Mouse (Mus musculus): Measurements from ENCODE around the gene Efs. TPM values are rescaled to one million over a fixed set of nuclear protein-coding genes. Genes with fewer than 3 reads are reported as not detected.
"Not testable (repeated sequence)": the region's sequence is repeated elsewhere in the genome, so short reads cannot be mapped to it uniquely, and the experiment has no call there.

The Efs gene
- total and polyA plus RNA-seq, 2 experiments from 2014 or later, result 8.5 to 41.4 TPM

GRCm38 (mm10) chr14:54954474-54954873 lies 28.5 kb upstream of the Efs start:
- Histone ChIP-seq H3K9me3 (ENCODE audit: low read length) (no peaks in the 10 kb centered on the region), H3K4me3 (ENCODE audit: low read depth, low read length) (no peak overlapping the region), H3K4me1 (ENCODE audit: insufficient read depth, low read length) (no peaks in the 10 kb centered on the region), H3K27ac (ENCODE audit: low read depth, low read length) (no peak overlapping the region), H3K4me2 (ENCODE audit: low read depth, low read length, poor library complexity, severe bottlenecking) (no peak overlapping the region), H3K9ac (replicated peaks; ENCODE audit: low read length, poor library complexity, severe bottlenecking) (no peak overlapping the region), H3K27me3 (ENCODE audit: insufficient read depth, low read length) (no peaks in the 10 kb centered on the region), H3K36me3 (ENCODE audit: insufficient read depth, low read length) (no peaks in the 10 kb centered on the region)
- DNase-seq (ENCODE audit: low spot score), result no peak
- no peak for ATAC-seq (ENCODE audit: low FRiP score)
- 89% methylated on average over 3 of the region's 3 CpGs for WGBS
- TF ChIP-seq CTCF (IDR thresholded peaks at IDR 0.05), result no peak

- no peaks in the 10 kb centered on the region for H3K27me3 ChIP-seq (ENCODE audit: insufficient read depth, low read length)
These were observed 27.8 kb upstream of the Efs start for GRCm38 (mm10) chr14:54953664-54954206.

GRCm38 (mm10) chr14:54951587-54951986 lies 25.7 kb upstream of the Efs start:
- no peak overlapping the region for H3K4me2 ChIP-seq (ENCODE audit: low read depth, low read length, poor library complexity, severe bottlenecking)
- no peak overlapping the region for H3K27ac ChIP-seq (ENCODE audit: low read depth, low read length)
- TF ChIP-seq CTCF (IDR thresholded peaks at IDR 0.05), result no peak
- H3K4me3 ChIP-seq (ENCODE audit: low read depth, low read length), result no peak overlapping the region
- ATAC-seq (ENCODE audit: low FRiP score), result no peak
- H3K27me3 ChIP-seq (ENCODE audit: insufficient read depth, low read length), result no peaks in the 10 kb centered on the region
- no peaks in the 10 kb centered on the region for H3K36me3 ChIP-seq (ENCODE audit: insufficient read depth, low read length)
- WGBS, result 90% methylated on average over 6 of the region's 6 CpGs
- H3K9me3 ChIP-seq (ENCODE audit: low read length), result no peaks in the 10 kb centered on the region
- no peak overlapping the region for H3K9ac ChIP-seq (replicated peaks; ENCODE audit: low read length, poor library complexity, severe bottlenecking)
- H3K4me1 ChIP-seq (ENCODE audit: insufficient read depth, low read length), result no peaks in the 10 kb centered on the region
- DNase-seq (ENCODE audit: low spot score), result no peak

More at GRCm38 (mm10) chr14:54953664-54954206, 27.8 kb upstream of the Efs start:
- Histone ChIP-seq H3K9me3 (ENCODE audit: low read length) (no peaks in the 10 kb centered on the region), H3K4me3 (ENCODE audit: low read depth, low read length) (no peak overlapping the region), H3K27ac (ENCODE audit: low read depth, low read length) (no peak overlapping the region), H3K9ac (replicated peaks; ENCODE audit: low read length, poor library complexity, severe bottlenecking) (no peak overlapping the region), H3K36me3 (ENCODE audit: insufficient read depth, low read length) (no peaks in the 10 kb centered on the region), H3K4me1 (ENCODE audit: insufficient read depth, low read length) (no peaks in the 10 kb centered on the region), H3K4me2 (ENCODE audit: low read depth, low read length, poor library complexity, severe bottlenecking) (no peak overlapping the region)
- ATAC-seq (ENCODE audit: low FRiP score) (no peak), DNase-seq (ENCODE audit: low spot score) (no peak)
- 90% methylated on average over 8 of the region's 8 CpGs for WGBS
- TF ChIP-seq CTCF (IDR thresholded peaks at IDR 0.05), result no peak

- TF ChIP-seq CTCF (IDR thresholded peaks at IDR 0.05), result no peak
- WGBS, result 62% methylated on average over 12 of the region's 12 CpGs
- DNase-seq (ENCODE audit: low spot score), result no peak
These were observed 24.6 kb upstream of the Efs start for GRCm38 (mm10) chr14:54950493-54950892.

DNA sequence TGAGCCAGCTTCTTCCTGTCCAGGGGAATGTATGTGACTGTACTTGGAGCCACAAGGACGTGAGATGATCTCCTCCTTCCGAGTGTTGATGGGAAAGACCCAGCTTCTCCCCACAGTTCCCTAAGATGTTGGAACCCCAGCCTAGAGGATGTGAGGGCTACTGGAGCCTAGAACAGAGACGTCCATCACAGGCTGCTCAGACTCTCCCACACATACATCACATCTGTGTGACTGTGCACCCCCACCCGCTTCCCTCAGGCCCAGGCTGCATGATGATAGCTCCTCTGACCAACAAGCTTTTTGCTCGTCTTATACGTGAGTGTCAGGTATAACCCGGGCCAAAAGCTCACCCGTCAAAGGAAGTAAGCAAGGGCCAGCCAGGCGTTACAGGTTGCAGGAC lies 22.9 kb upstream of the Efs start:
- Histone ChIP-seq H3K27me3 (ENCODE audit: insufficient read depth, low read length) (no peaks in the 10 kb centered on the region), H3K9ac (replicated peaks; ENCODE audit: low read length, poor library complexity, severe bottlenecking) (no peak overlapping the region), H3K4me2 (ENCODE audit: low read depth, low read length, poor library complexity, severe bottlenecking) (no peak overlapping the region), H3K4me3 (ENCODE audit: low read depth, low read length) (no peak overlapping the region), H3K4me1 (ENCODE audit: insufficient read depth, low read length) (no peaks in the 10 kb centered on the region), H3K27ac (ENCODE audit: low read depth, low read length) (no peak overlapping the region), H3K36me3 (ENCODE audit: insufficient read depth, low read length) (no peaks in the 10 kb centered on the region), H3K9me3 (ENCODE audit: low read length) (no peaks in the 10 kb centered on the region)
- 91% methylated on average over 9 of the region's 9 CpGs for WGBS
- TF ChIP-seq CTCF (IDR thresholded peaks at IDR 0.05), result no peak
- ATAC-seq (ENCODE audit: low FRiP score) (no peak), DNase-seq (ENCODE audit: low spot score) (no peak)

More at GRCm38 (mm10) chr14:54950493-54950892, 24.6 kb upstream of the Efs start:
- Histone ChIP-seq H3K4me3 (ENCODE audit: low read depth, low read length) (no peak overlapping the region), H3K9me3 (ENCODE audit: low read length) (no peaks in the 10 kb centered on the region), H3K27me3 (ENCODE audit: insufficient read depth, low read length) (no peaks in the 10 kb centered on the region), H3K9ac (replicated peaks; ENCODE audit: low read length, poor library complexity, severe bottlenecking) (no peak overlapping the region), H3K4me2 (ENCODE audit: low read depth, low read length, poor library complexity, severe bottlenecking) (no peak overlapping the region), H3K4me1 (ENCODE audit: insufficient read depth, low read length) (no peaks in the 10 kb centered on the region), H3K36me3 (ENCODE audit: insufficient read depth, low read length) (no peaks in the 10 kb centered on the region), H3K27ac (ENCODE audit: low read depth, low read length) (no peak overlapping the region)
- ATAC-seq (ENCODE audit: low FRiP score), result no peak

DNA sequence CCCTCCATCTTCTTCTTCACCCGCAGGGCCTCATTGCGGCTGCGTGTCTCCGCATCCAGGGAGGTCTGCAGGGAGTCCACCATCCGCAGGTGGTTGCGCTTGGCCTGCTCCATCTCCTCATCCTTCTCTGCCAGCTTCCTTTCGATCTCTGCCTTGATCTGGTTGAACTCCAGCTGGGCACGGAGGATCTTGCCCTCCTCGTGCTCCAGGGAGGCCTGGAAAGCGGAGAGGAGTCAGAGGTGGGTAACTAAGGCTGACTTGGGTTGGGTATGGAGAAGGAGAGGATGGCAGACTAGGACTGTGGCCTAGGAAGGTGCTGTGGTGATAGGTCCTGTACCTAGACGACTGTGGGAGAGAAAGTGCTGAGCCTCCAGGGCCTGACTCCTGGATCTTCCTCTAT lies 21.1 kb upstream of the Efs start:
- not testable (repeated sequence) for DNase-seq (ENCODE audit: low spot score); ATAC-seq (ENCODE audit: low FRiP score); H3K4me3 ChIP-seq (ENCODE audit: low read depth, low read length); H3K4me1 ChIP-seq (ENCODE audit: insufficient read depth, low read length); H3K36me3 ChIP-seq (ENCODE audit: insufficient read depth, low read length); H3K27ac ChIP-seq (ENCODE audit: low read depth, low read length); H3K9me3 ChIP-seq (ENCODE audit: low read length); H3K9ac ChIP-seq (replicated peaks; ENCODE audit: low read length, poor library complexity, severe bottlenecking); H3K27me3 ChIP-seq (ENCODE audit: insufficient read depth, low read length); H3K4me2 ChIP-seq (ENCODE audit: low read depth, low read length, poor library complexity, severe bottlenecking)
- 89% methylated on average over 7 of the region's 11 CpGs for WGBS
